Mouse (Mus musculus) skeletal muscle tissue, adult 2 months (tissue): Measurements from ENCODE around the gene Sec14l1.

Experiments
- DNase-seq: peaks from one replicate; pipeline ENCODE4 v3.0.0-alpha.2; 2012; ENCODE audit warnings: low read depth, low spot score

Gene Sec14l1

DNA sequence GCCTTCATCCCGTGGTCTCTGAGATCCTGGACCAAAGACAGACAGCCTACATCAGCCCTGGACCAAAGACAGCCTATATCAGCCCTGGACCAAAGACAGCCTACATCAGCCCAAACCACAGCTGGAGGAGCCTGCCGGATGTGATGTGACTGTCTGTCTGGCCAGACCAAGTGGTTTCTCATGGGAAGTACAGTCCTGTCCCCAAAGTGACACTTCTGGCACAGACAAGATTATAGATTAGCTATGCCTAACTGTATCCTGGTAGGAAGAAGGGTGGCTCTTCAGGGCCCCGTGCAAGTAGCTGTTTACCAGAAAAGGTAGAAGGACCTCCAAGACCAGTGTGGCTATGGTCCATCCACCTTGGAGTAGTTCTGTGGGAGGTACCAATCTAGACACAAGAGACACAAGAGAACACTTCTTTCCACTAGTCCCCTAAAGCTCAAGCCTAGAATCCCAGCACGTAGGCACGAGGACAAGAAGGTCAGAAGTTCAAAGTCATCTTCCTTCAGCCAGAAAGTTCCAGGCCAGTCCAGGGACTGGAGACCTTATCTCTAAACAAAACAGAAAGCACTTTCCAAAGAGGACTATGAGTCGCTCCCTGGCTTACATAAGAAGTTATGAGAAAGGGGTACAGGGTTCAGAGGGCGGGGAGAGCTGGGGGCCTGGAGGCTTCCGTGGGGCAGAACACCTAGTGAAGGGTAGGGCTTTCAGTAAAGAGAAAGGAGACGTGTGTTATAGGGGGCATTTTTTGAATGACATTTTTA lies 27.8 kb upstream of the Sec14l1 start:
- DNase-seq: no peak

DNA sequence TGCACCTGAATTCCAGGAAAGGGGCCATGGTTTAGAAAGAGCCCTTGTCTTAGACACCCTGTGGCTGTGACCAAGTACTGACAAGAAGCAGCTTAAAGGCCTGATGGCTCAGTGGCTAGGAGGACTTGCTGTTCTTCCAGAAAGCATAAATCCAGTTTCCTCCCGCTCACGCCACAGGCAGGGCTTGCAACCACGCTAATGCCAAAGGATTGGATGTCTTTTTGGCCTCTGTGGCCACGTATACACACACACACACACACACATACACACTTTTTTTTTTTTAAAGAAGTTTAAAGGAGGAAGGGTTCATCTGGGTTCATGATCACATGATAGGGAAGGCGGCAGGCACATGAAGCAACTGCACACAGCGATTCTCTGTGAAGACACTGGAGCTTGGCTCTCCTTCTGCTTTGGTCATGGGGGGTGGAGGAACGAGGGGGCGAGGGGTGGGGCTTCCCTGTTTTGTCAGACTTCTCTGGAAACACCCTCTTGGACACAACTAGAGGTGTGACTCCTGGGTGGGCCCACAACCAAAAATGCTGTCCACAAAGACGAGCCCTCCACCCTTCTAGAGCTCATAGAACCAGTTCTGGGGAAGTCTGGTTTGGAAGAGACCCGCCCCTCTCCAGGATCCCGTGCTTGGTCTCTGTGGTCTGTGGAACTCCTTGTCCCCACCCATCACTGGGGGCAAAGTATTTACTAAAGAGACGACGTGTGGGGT lies 26.5 kb upstream of the Sec14l1 start:
- DNase-seq: peak; percentile 88

DNA sequence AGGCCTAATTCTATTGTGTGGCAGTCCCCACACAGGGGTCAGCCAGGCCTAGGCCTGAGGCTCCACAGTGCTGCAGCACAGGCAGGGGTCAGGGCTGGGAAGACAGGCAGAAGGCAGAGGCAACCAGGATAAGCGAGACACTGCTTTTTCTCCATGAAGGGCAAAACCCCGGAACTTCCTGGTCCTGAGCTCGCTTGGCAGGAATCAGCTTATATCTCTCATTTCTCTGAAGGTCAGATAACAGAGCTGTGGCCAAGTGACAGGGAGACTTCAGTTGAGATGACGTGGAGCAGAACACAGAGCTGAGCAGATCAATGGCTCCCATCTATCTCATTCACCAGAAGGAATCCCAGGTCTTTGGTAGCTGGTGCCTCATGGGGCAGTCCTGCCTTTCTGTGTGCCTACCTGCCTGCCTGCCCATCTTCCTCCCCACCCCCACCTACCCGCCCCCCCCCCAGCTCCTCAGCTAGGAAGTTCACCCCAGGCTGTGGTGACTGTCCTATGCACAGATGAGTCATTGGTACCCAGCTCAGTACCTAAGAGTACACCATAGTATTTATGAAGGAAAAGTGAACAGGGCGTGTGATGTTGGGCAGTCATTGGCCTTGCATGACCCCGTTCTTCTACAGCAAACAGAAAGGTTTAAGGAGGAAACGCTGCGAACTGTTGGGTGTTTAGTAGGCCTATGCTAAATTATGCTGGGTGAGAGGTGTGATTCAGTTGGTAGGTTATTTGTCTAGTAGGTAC lies 25.1 kb upstream of the Sec14l1 start:
- no peak for DNase-seq

DNA sequence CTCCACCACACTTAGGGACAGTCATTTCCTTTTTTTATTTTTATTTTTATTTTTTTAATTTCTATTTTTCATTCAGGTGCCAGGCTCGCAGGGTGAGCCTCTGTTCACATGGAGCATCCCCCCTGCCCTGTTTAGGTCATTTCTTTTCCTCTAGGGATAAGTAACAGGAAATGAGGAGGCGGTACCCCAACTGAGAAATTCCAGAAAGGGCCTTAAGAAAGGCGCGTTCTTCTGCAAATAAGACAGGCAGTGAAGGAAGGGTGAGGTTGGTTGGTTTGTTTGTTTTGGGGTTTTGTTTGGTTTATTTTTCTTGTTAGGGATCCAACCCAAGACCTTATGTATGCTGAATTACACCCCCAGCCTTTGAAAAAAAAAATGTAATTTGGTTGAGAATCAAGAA lies 23.6 kb upstream of the Sec14l1 start:
- DNase-seq: no peak

DNA sequence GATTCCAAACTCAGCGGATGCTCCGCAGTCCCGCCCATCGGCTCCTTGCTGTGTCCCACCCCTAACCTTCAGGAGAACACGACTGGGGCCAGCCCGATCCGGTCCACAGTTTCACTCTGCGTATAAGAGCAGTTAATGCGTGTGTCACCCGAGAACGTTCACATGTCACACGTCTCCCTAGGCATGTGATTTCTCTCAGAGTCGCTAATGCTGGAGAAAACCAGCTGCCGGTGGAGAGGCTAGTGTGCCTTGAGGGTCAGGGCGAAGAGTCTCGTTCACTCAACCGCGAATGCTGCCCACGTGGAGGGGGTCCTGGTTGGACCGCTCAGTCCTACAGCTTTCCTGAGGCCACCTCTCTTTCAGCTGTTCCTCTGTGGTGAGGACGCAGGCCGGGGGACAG lies 23.1 kb upstream of the Sec14l1 start:
- DNase-seq: peak; percentile 79

DNA sequence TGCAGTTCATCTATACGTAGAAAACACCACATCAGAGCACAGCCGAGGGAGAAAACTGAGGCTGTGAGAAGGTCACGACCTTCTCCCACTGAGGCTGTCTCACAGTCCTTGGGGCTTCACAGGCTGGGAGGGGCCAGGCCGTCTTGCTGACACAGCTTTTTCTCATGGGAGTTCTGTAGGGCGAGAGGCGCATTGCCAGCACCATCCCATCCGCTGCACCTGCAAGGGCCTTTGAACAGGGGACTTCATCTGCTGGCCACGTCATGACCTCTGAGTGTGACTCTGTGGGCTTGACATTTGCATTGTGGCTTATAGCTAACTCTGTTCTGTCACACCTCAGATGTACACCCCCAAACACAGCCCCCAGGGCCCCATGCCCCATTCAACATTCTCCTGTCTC lies 22.3 kb upstream of the Sec14l1 start:
- DNase-seq: no peak

DNA sequence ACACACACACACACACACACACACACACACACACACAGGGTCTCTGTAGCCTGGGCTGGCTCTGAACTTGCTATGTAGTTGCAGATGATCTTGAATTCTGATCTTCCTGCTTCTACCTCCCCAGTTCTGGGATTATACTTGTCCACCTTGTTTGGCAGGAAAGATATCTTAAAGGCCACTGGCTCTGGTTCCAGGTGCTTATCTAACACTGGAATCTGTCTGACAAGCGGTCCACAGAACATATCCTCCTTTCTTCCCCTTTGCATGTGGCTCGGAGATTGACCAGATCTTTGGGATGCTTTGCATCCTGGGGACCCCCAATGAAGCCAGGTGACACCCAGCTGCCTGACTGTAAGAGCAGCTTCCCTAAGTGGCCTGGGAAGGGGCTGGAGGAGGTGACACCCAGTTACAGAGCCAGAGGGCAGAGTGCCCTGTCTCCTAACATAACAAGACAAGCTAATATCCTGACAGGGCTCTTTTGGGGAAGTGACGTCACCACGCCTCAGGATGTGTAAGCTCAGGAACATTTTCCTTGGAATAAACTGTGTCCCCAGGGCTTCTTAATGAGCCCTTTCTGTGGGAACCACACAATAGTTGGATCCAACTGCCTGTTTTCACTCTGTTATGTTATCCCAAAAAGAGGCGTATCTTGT lies 20.9 kb upstream of the Sec14l1 start:
- peak; percentile 78 for DNase-seq

DNA sequence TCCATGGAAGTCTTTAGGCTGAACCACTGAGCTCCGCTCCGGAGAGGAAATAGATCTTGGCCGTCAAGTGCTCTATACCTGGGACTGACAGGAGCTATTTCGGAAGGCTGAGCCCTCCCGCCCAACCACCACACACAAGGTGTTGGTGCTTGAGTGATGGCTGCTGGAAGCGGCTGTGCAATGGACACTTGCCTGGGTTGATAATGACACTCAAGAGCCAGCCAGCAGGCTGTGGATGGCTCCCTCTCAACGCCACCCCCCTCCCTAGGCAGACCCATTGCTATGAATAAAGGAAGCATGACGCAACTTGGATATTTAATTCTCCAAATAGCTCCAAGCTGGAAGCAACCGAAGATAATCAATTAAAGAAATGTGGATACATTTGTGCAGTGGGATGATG lies 20.3 kb upstream of the Sec14l1 start:
- DNase-seq: peak; percentile 70

DNA sequence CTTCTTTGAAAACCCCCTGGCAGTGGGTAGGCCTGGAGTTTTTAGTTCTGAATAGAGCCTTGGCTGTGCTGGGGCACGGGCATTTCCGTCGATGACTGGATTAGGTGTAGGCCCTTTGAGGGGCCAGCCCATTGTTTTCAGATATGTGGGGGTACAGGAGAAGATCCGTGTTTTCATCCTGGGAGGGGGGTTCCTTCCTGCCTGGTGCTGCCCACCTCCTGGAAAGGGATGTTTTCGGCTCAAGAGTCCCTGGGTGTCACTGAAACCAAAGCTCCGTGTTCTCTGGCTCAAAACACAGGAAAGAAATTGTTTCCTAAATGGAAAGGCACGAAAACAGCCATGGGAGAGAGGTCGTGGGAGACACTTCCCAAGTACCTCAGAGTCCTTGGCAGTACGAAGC lies 17.9 kb upstream of the Sec14l1 start:
- DNase-seq: no peak

DNA sequence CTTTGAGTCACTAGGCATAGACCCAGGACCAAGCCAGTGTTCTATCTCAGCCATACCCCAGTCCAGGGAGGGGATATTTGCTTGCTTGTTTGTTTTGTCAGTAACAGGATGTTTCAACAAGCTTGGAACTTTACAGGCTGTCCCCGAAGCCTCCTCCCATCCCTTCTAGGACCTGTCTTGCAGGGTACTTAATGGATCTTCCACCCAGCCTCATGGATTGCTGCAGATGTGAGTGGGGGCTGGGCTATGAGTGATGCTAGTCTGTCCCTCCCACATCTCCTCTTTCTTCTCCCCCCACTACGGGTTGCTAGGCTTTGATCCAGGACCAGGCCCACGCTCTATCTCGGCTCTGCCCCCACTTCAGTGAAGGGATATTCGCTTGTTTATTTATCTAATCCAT lies 16.8 kb upstream of the Sec14l1 start:
- DNase-seq: no peak

DNA sequence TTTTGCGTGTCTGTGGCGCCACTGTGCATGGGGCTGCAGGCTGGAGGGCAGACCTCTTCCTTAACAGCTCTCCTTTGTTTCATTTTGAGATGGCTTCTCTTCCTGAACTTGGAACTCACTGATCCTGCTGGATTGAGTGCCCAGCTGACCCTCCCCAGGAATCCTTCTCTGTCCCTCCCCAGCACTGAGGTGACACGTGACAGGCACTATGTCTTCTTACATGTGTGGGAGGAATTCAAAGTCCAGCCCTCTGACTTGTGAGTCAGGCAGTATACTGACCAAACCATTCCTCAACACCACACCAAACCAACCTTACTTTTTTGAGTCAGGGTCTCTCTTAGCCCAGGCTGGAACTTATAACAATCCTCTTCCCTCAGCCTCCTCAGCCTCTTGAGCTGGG lies 16.2 kb upstream of the Sec14l1 start:
- DNase-seq: no peak

DNA sequence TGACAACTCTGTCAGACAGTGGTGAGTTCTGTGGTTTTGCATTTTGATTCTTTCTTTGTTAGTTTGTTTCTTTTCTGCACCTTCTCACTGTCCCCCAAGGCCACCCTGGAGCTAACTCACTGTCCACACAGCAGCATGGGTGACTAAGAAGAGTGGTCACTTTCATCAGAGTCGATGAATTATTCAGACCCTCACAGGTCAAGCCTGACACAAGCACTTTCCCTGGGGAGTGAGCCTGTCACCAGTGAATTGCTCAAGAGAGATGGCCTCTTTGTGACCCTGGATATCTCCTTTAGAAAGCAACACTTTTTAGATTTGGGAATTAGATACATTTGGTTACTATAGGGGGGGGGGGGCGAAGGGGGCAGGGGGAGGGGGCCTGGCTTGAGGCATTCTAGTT lies 15.6 kb upstream of the Sec14l1 start:
- DNase-seq: no peak

DNA sequence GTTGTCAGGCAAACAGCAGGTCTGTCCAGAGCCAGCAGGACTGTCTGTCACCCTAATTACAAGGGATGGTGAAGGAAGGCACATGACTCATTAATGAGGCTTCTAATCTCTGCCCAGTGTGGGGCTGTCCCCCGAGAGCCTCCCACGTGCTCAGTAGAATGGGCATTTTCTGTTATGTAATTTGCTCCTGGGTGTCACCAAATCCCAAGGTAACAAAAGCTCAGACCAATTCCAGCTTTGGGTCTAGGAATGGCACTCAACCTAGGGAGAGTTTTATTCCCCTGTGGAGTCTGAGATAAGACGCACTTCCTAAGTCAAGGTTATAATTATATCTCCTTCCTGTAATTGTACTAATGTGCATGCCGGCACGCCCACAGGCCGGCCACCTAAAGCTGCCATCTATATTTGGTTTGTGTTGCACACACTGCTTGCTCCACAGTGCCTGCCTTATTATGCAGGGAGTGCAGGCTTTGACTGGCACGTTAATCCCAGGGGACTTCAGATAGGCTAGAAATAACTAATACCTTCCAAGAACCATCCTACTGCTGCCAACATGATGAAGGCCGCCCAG lies 13.5 kb upstream of the Sec14l1 start:
- DNase-seq: peak; percentile 72

DNA sequence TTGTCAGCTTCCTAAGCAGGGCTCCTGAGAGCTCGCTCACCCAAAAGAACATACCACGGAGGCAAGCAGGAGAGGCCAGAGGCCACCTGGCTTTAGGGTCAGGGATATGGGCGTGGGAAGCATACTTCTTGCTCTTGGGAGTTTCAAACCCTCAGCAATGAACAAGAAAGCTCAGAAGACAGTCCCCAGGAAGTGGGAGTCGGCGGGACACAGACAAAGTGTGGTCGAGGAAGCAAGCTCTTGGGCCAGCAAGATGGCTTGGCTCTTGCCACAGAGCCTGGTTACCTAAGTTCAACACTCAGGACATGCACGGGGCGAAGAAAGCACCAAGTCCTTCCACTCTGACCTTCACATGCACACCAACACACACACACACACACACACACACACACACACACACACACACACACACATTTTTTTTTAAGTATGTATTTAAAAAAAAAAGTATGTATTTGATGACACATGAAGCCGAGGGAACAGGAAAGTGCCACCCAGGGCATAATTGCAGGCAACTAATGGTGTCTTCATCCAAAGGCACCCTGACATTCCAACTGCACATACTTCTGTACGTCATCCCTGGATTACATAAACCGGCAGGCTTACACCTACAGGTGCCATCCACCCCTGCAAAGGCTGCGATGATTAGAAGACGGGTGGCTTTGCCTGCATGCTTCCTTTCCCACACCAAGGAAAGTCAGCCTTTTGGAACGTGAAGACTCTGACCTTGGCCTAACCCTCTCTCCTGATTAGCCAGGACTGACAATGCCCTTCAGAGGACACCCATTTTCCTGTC lies 12.8 kb upstream of the Sec14l1 start:
- DNase-seq: no peak

DNA sequence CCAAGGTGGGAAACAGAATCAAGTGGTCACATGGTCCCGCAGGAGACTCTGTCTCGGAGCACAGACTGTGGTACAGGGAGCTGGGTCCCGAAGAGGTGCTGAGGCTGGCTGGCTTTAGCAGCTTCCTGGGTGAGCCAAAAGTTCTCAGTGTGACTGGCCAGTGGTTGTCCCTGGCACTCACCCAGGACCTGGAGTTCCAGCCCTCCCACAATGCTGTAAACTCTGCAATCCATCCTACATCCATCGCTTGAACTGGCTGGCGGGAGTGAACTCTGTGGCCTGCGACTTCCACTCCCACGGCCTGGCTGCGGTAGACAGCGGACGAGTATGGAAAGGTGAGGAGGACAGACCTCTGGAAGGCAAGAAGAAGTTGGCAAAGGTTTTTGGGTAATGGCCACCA lies 11.4 kb upstream of the Sec14l1 start:
- DNase-seq: peak; percentile 86

DNA sequence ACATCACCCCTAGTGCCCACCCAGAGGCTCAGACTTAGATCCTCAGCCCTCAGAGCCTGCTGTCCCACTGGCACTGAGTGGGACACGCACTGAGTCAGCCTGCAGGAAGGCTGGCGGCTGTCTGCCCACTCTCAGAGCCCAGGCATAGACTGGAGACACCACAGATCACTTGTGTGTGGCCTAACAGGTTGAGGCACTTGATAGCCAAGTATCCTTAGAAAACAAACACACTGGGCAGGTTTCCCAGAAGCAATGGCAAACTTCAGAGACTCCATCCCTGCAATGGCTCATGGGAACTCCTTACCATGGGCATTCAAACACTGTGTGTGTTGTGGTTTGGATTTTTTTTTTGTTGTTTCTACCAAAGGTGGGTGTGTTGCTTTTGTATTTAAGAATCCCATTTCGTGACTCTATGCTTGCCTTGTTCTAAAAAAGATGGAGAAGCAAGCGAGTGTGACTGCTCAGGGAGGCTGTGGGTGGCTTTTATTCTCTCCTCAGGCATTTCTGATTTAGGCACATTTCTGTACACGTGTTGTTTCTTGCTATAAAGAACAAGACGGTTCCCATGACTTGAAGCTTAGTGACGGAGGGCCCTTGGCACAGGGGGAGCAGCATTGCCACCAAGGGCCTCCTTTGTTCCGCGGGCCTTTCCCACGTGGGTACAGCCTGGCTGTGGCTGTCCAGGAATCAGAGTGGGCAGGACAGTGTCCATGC lies 10.8 kb upstream of the Sec14l1 start:
- DNase-seq: no peak

DNA sequence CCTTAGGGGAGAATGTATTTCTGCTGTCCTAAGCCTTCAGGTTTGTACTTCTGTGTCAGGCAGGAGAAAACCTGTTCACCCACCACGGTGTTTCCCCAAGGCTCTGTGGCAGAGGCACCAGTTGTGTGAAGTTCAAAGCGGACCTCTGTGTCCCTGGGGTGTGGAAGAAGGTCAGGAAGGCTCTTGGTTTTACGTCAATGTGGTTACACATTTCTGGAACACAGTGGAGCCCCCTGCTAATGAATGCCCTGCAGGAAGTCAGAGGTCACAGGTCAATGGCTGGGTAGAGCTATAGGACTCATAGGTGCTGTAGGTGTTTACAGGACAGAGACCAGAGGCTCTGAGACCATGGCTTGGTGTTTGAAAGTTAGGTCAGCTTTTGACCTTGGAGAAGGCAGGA lies 9.7 kb upstream of the Sec14l1 start:
- DNase-seq: no peak

DNA sequence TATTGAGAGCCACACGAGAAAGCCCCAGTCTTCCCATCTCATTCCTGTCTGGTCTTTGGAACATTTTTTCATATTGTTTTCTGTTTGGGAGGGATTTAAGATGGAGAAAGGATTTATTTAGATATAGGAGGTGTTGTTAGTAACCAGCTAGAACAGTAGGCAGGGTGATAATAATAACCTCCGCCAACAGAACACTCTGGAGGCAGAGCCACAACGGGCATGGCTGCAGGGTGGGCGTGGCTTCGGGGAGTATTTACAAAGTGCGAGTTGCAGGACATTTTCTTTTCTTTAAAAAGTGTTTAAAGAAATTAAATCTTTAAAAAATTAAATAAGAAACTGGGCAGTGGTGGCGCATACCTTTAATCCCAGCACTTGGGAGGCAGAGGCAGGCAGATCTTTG lies 9.1 kb upstream of the Sec14l1 start:
- no peak for DNase-seq

DNA sequence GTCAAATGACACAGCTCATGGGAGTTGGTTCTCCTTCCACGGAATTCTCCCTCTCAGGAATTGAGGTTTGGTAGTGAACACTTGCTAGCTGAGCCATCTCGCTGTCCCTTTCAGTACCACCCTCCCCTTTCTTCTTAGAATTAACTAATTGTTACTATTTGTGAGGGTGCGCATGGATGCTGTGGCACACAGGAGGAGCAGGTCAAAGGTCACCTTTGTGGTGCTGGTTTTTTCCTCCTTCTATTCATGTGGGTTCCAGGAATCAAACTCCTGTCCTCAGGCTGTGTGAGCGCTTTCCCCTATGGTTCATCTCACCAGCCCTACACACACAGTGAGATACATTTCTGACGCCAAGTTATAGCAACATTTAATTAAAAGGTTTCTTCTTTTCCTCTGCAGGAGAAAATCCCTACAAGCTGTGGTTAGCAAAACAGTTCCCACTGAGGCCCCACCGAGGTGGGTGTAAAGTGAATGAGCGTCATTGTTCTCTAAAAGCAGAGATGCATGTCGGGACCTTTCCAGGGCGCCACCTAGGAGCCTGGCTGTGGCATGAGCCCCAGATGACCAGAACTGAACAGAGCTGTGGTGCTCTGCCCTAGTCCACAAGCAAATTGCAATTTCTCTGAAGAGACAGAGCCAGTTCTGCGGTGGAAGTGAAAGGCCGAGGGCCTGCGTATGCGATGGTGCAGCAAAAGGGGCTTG lies 8.2 kb upstream of the Sec14l1 start:
- no peak for DNase-seq

DNA sequence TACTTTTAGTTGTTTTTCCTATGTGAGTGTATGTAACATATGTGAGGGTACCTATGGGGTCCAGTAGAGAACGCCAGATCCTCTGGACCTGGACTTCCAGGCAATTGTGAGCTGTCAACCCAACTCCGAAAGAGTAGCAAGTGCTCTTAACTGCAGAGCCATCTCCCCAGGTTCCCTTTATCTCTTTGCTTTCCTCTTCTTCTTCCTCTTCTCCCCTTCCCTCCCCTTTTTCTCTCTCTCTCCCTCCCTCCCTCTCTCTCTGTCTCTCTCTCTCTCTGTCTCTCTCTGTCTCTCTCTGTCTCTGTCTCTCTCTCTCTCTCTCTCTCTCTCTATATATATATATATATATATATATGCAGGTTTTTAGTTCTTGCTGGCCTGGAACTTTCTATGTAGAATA lies 7.1 kb upstream of the Sec14l1 start:
- DNase-seq: no peak
